Mouse (Mus musculus) liver, adult 2 months (tissue): ENCODE data around the gene Cenpa.

Experiments used
- CTCF ChIP-seq: fragments of 200-500 bp; IDR thresholded peaks from 2 replicates; pipeline ENCODE4 v1.5.1; 2011; ENCODE audit warnings: low read depth, low read length, control low read depth
- POLR2A ChIP-seq: fragments of 200-500 bp; IDR thresholded peaks from 2 replicates; pipeline ENCODE4 v1.6.1; 2011; ENCODE audit warnings: low read length, control low read depth; ENCODE audit not compliant: insufficient read depth; ENCODE audit errors: extremely low read depth

DNA sequence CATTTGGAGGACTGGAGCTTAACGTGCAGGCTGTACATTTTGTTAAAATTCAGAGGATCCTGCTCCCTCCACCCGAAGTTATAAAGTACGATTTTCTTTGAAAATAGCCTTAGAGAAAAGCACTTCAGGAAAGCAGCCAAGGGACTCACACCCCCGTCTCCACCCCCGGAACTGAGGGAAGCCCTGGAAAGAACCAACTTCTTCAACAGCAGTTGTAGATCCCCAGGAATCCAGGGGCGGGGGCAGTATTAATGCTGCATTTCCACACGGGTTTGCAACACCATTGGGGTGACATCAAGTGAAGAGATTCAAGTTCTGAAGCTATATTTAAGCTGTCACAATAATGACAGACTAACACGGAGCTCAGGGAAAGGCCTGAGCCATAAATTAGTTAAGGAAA lies 43.9 kb downstream of the Cenpa start:
- TF ChIP-seq CTCF (no peak), POLR2A (no peak)
